Mouse (Mus musculus) kidney, postnatal 0 days (tissue): ENCODE data around the gene Gse1. TPM values are rescaled to one million over a fixed set of nuclear protein-coding genes. Genes with fewer than 3 reads are reported as not detected.

Experiments
- ATAC-seq: fragments of 200-750 bp; cut with Nextera tagmentation; replicated peaks from 2 replicates; pipeline ENCODE4 v1.8.0; 2017; ENCODE audit warnings: low read depth, moderate number of reproducible peaks, moderate TSS enrichment, moderate library complexity; ENCODE audit not compliant: low FRiP score
- DNase-seq: peaks from one replicate; pipeline ENCODE4 v3.0.0-alpha.2; 2016; ENCODE audit warnings: low spot score
- H3K27ac ChIP-seq: fragments of 300-500 bp; sonication (generic); 2 replicates; pipeline ENCODE4 v1.5.1; 2014; ENCODE audit warnings: mild to moderate bottlenecking
- H3K27me3 ChIP-seq: fragments of 300-500 bp; sonication (generic); 2 replicates; pipeline ENCODE4 v1.6.1; 2014; ENCODE audit warnings: low read length, mixed read lengths; ENCODE audit not compliant: insufficient read depth
- H3K36me3 ChIP-seq: fragments of 300-500 bp; sonication (generic); 2 replicates; pipeline ENCODE4 v1.6.1; 2014; ENCODE audit warnings: low read length, mixed read lengths; ENCODE audit not compliant: insufficient read depth
- H3K4me1 ChIP-seq: fragments of 300-500 bp; sonication (generic); replicated peaks from 2 replicates; pipeline ENCODE4 v1.6.1; 2014; ENCODE audit warnings: antibody characterized with exemption, low read length, mixed read lengths; ENCODE audit not compliant: insufficient read depth
- H3K4me2 ChIP-seq: fragments of 300-500 bp; sonication (generic); 2 replicates; pipeline ENCODE4 v1.6.1; 2014; ENCODE audit warnings: mild to moderate bottlenecking, low read length, moderate library complexity, mixed read lengths
- H3K4me3 ChIP-seq: fragments of 300-500 bp; sonication (generic); replicated peaks from 2 replicates; pipeline ENCODE4 v1.5.1; 2014; ENCODE audit warnings: low read depth, low read length
- H3K9ac ChIP-seq: fragments of 300-500 bp; sonication (generic); 2 replicates; pipeline ENCODE4 v1.6.1; 2014; ENCODE audit warnings: low read depth, low read length
- H3K9me3 ChIP-seq: fragments of 300-500 bp; sonication (generic); replicated peaks from 2 replicates; pipeline ENCODE4 v1.6.1; 2016; ENCODE audit warnings: low read length, inconsistent platforms, mixed read lengths
- CTCF ChIP-seq: IDR thresholded peaks from 2 replicates; pipeline ENCODE4 v1.5.1; 2016; ENCODE audit warnings: antibody characterized with exemption, low read depth, mild to moderate bottlenecking, moderate library complexity
- WGBS: fragments of 180-500 bp; shearing (Covaris S2); extraction: QIAGEN DNeasy Blood & Tissue Kit; methylation state at CpG from one replicate; pipeline ENCODE4 v1.1.7; 2014; 5-methylcytosine and 5-hydroxymethylcytosine counted together
- polyA plus RNA-seq: library from polyadenylated mRNA; unstranded; fragments of >200 nt; fragmentation: Nextera tagmentation; extraction: Ambion mirVana; gene quantifications from 2 replicates; pipeline ENCODE4 v1.2.1, GENCODE M21; 2015

The Gse1 gene
- polyA plus RNA-seq, 1 experiment from 2014 or later: 8.4 TPM

- peak; percentile 68 for DNase-seq
- no peak for ATAC-seq
- WGBS: 35% methylated on average over 15 of the region's 15 CpGs
- Histone ChIP-seq H3K27me3 (no peaks in the 10 kb centered on the region), H3K27ac (no peak overlapping the region), H3K4me2 (no peak overlapping the region), H3K4me1 (peaks cover 8% of the 10 kb centered on the region), H3K36me3 (no peaks in the 10 kb centered on the region), H3K9ac (no peak overlapping the region), H3K9me3 (no peaks in the 10 kb centered on the region), H3K4me3 (no peak overlapping the region)
- TF ChIP-seq CTCF: no peak
Measured at GRCm38 (mm10) chr8:120462119-120462551, 233.9 kb downstream of the Gse1 start.

- ATAC-seq (no peak), DNase-seq (no peak)
- Histone ChIP-seq H3K4me2 (no peak overlapping the region), H3K9me3 (no peaks in the 10 kb centered on the region), H3K4me1 (peaks cover 8% of the 10 kb centered on the region), H3K36me3 (no peaks in the 10 kb centered on the region), H3K9ac (no peak overlapping the region), H3K4me3 (no peak overlapping the region), H3K27me3 (no peaks in the 10 kb centered on the region), H3K27ac (no peak overlapping the region)
- WGBS: 59% methylated on average over 6 of the region's 6 CpGs
- no peak for TF ChIP-seq CTCF
Measured at GRCm38 (mm10) chr8:120462611-120463010, 234.4 kb downstream of the Gse1 start.

- H3K27ac ChIP-seq: no peak overlapping the region
- DNase-seq: no peak
- 87% methylated on average over 8 of the region's 9 CpGs for WGBS
- ATAC-seq: no peak
- no peaks in the 10 kb centered on the region for H3K9me3 ChIP-seq
- TF ChIP-seq CTCF: no peak
- H3K4me1 ChIP-seq: peaks cover 8% of the 10 kb centered on the region
- no peaks in the 10 kb centered on the region for H3K36me3 ChIP-seq
- H3K27me3 ChIP-seq: no peaks in the 10 kb centered on the region
- H3K4me2 ChIP-seq: no peak overlapping the region
- no peak overlapping the region for H3K9ac ChIP-seq
- no peak overlapping the region for H3K4me3 ChIP-seq
Measured at GRCm38 (mm10) chr8:120463918-120464584, 235.8 kb downstream of the Gse1 start.

- Histone ChIP-seq H3K9me3 (no peaks in the 10 kb centered on the region), H3K36me3 (no peaks in the 10 kb centered on the region), H3K9ac (no peak overlapping the region), H3K27ac (no peak overlapping the region), H3K27me3 (no peaks in the 10 kb centered on the region), H3K4me3 (no peak overlapping the region), H3K4me1 (peaks cover 8% of the 10 kb centered on the region), H3K4me2 (no peak overlapping the region)
- WGBS: 60% methylated on average over 4 of the region's 4 CpGs
- no peak for ATAC-seq
- no peak for TF ChIP-seq CTCF
- DNase-seq: no peak
Measured at GRCm38 (mm10) chr8:120464585-120464937, 236.3 kb downstream of the Gse1 start.

- 21% methylated on average over 8 of the region's 8 CpGs for WGBS
- H3K27ac ChIP-seq: no peak overlapping the region
Measured at GRCm38 (mm10) chr8:120465710-120466109, 237.5 kb downstream of the Gse1 start.

GRCm38 (mm10) chr8:120466266-120466665 lies 238.0 kb downstream of the Gse1 start:
- Histone ChIP-seq H3K9me3 (no peaks in the 10 kb centered on the region), H3K27me3 (no peaks in the 10 kb centered on the region), H3K4me1 (peaks cover 8% of the 10 kb centered on the region), H3K4me3 (no peak overlapping the region), H3K27ac (no peak overlapping the region), H3K36me3 (no peaks in the 10 kb centered on the region), H3K4me2 (no peak overlapping the region), H3K9ac (no peak overlapping the region)
- DNase-seq (no peak), ATAC-seq (no peak)
- TF ChIP-seq CTCF: no peak
- WGBS: 72% methylated on average over 10 of the region's 10 CpGs

More at GRCm38 (mm10) chr8:120465710-120466109, 237.5 kb downstream of the Gse1 start:
- no peak overlapping the region for H3K9ac ChIP-seq
- H3K27me3 ChIP-seq: no peaks in the 10 kb centered on the region
- H3K9me3 ChIP-seq: no peaks in the 10 kb centered on the region
- H3K36me3 ChIP-seq: no peaks in the 10 kb centered on the region
- ATAC-seq: no peak
- peaks cover 8% of the 10 kb centered on the region for H3K4me1 ChIP-seq
- no peak overlapping the region for H3K4me2 ChIP-seq
- TF ChIP-seq CTCF: no peak
- peak; percentile 64 for DNase-seq
- H3K4me3 ChIP-seq: no peak overlapping the region

DNA sequence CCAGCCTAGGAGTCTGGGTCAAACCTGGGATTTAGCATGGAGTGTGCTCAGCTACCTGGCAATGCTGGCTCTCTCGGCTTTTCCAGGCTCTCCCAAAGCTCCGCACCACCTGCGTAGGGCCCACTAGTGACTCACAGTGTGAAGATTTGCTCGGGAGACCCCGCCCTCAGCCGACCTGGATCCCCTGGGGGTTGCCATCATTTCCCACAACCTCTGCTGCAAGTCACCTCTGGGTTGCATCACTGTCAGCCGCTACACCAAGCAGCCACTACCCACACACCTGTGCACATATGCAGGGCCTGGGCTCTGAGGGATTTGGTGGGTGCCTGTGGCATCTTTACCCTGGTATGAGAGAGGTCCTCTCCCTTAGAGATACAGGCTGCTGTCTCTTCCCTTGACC lies 239.3 kb downstream of the Gse1 start:
- 87% methylated on average over 7 of the region's 7 CpGs for WGBS
- H3K9me3 ChIP-seq: no peaks in the 10 kb centered on the region
- H3K4me2 ChIP-seq: no peak overlapping the region
- no peak overlapping the region for H3K4me3 ChIP-seq
- H3K9ac ChIP-seq: no peak overlapping the region
- no peak overlapping the region for H3K27ac ChIP-seq
- no peak for DNase-seq
- no peak for ATAC-seq
- no peaks in the 10 kb centered on the region for H3K36me3 ChIP-seq
- H3K4me1 ChIP-seq: peaks cover 8% of the 10 kb centered on the region
- H3K27me3 ChIP-seq: no peaks in the 10 kb centered on the region
- no peak for TF ChIP-seq CTCF
